Mouse (Mus musculus): Measurements from ENCODE around the gene P2rx7. TPM values are rescaled to one million over a fixed set of nuclear protein-coding genes. Genes with fewer than 3 reads are reported as not detected.
A peak's percentile ranks its signal among the peaks of the same experiment; 100 is the strongest.

P2rx7 gene
- 1 to 10 TPM; 8.4 to 9.8 TPM for total RNA-seq (2021)
- long read RNA-seq, experiment 1, full-length matches to known transcripts: 4 of 4 reads
- long read RNA-seq, experiment 1, partial matches to known transcripts: 0 of 4 reads
- long read RNA-seq, experiment 1, other reads (novel, unspliced or antisense): 0 of 4 reads
- long read RNA-seq, experiment 2, partial matches to known transcripts: 0 of 1 reads
- long read RNA-seq, experiment 2, other reads (novel, unspliced or antisense): 1 of 1 reads

- no peak for TF ChIP-seq CTCF (conservative IDR thresholded peaks at IDR 0.05)
- DNase-seq (ENCODE audit: low spot score in 2 of 2): peak; percentile 41 to 71
- peak within 1 kb of the TSS; percentile 81 for H3K27ac ChIP-seq
- H3K4me3 ChIP-seq: peak within 1 kb of the TSS; percentile 51
Observed at GRCm38 (mm10) chr5:122643701-122644100, at the start of gene P2rx7. Gene P2rx7, plus strand, starts transcription at chr5:122643911.

GRCm38 (mm10) chr5:122595470-122595869, 48.2 kb upstream of the P2rx7 start:
- no peak overlapping the region for H3K27ac ChIP-seq
- no peak for DNase-seq (ENCODE audit: low spot score in 2 of 2)
- TF ChIP-seq CTCF (conservative IDR thresholded peaks at IDR 0.05): no peak
- H3K4me3 ChIP-seq: no peak overlapping the region

GRCm38 (mm10) chr5:122602233-122602632, 41.5 kb upstream of the P2rx7 start:
- no peak overlapping the region for H3K4me3 ChIP-seq
- TF ChIP-seq CTCF (conservative IDR thresholded peaks at IDR 0.05): peak; percentile 34
- DNase-seq (ENCODE audit: low spot score in 2 of 2): no peak
- H3K27ac ChIP-seq: peak overlapping the region; percentile 54; the same call in 1 of the 2 replicates

- Histone ChIP-seq H3K4me3 (no peak overlapping the region), H3K27ac (no peak overlapping the region)
- no peak for TF ChIP-seq CTCF (conservative IDR thresholded peaks at IDR 0.05)
- DNase-seq (ENCODE audit: low spot score in 2 of 2): no peak
Observed at GRCm38 (mm10) chr5:122604894-122605293, 38.8 kb upstream of the P2rx7 start.

GRCm38 (mm10) chr5:122611651-122612050, 32.1 kb upstream of the P2rx7 start:
- no peak for DNase-seq (ENCODE audit: low spot score in 2 of 2)
- H3K4me3 ChIP-seq: no peak overlapping the region
- H3K27ac ChIP-seq: peak overlapping the region; percentile 28
- TF ChIP-seq CTCF (conservative IDR thresholded peaks at IDR 0.05): no peak

GRCm38 (mm10) chr5:122613908-122614732, 29.6 kb upstream of the P2rx7 start, which contains the start of gene Ift81:
Gene Ift81, minus strand, starts transcription at chr5:122614518.
- peak; percentile 96 to 99 for DNase-seq (ENCODE audit: low spot score in 2 of 2)
- peak within 1 kb of the TSS; percentile 99 for H3K27ac ChIP-seq
- TF ChIP-seq CTCF (conservative IDR thresholded peaks at IDR 0.05): peak; percentile 27; the same call in 1 of the 2 replicates
- H3K4me3 ChIP-seq: peak within 1 kb of the TSS; percentile 69

GRCm38 (mm10) chr5:122617718-122618117, 26.0 kb upstream of the P2rx7 start:
- no peak for TF ChIP-seq CTCF (conservative IDR thresholded peaks at IDR 0.05)
- Histone ChIP-seq H3K27ac (peak overlapping the region; percentile 67; the same call in 1 of the 2 replicates), H3K4me3 (no peak overlapping the region)
- peak in 1 of 2 experiments; percentile 23 for DNase-seq (ENCODE audit: low spot score in 2 of 2)

GRCm38 (mm10) chr5:122619686-122620296, 23.9 kb upstream of the P2rx7 start:
- no peak for DNase-seq (ENCODE audit: low spot score in 2 of 2)
- Histone ChIP-seq H3K27ac (peak overlapping the region; percentile 43; the same call in 1 of the 2 replicates), H3K4me3 (no peak overlapping the region)
- TF ChIP-seq CTCF (conservative IDR thresholded peaks at IDR 0.05): no peak

GRCm38 (mm10) chr5:122621376-122621886, 22.3 kb upstream of the P2rx7 start:
- no peak for DNase-seq (ENCODE audit: low spot score in 2 of 2)
- Histone ChIP-seq H3K4me3 (no peak overlapping the region), H3K27ac (peak overlapping the region; percentile 65)
- TF ChIP-seq CTCF (conservative IDR thresholded peaks at IDR 0.05): no peak

- DNase-seq (ENCODE audit: low spot score in 2 of 2): no peak
- Histone ChIP-seq H3K27ac (no peak overlapping the region), H3K4me3 (no peak overlapping the region)
- TF ChIP-seq CTCF (conservative IDR thresholded peaks at IDR 0.05): no peak
Observed at GRCm38 (mm10) chr5:122622526-122622925, 21.2 kb upstream of the P2rx7 start.

GRCm38 (mm10) chr5:122623861-122624260, 19.9 kb upstream of the P2rx7 start:
- Histone ChIP-seq H3K4me3 (no peak overlapping the region), H3K27ac (no peak overlapping the region)
- no peak for DNase-seq (ENCODE audit: low spot score in 2 of 2)
- TF ChIP-seq CTCF (conservative IDR thresholded peaks at IDR 0.05): no peak

- no peak for TF ChIP-seq CTCF (conservative IDR thresholded peaks at IDR 0.05)
- no peak for DNase-seq (ENCODE audit: low spot score in 2 of 2)
- H3K4me3 ChIP-seq: no peak overlapping the region
- H3K27ac ChIP-seq: no peak overlapping the region
Observed at GRCm38 (mm10) chr5:122624952-122625479, 18.7 kb upstream of the P2rx7 start.
